Mouse (Mus musculus) forebrain, embryonic 10.5 days (tissue): Measurements from ENCODE around the gene A930004D18Rik. TPM values are rescaled to one million over a fixed set of nuclear protein-coding genes. Genes with fewer than 3 reads are reported as not detected.

ENCODE experiments used
- DNase-seq: peaks from one replicate; pipeline ENCODE4 v3.0.0-alpha.2; 2017; ENCODE audit warnings: low spot score; ENCODE audit errors: extremely low spot score
- H3K27ac ChIP-seq: fragments of 300-500 bp; sonication (generic); 2 replicates; pipeline ENCODE4 v1.5.1; 2016; ENCODE audit warnings: mild to moderate bottlenecking
- H3K27me3 ChIP-seq: fragments of 300-500 bp; sonication (generic); 2 replicates; pipeline ENCODE4 v1.6.1; 2016; ENCODE audit warnings: mild to moderate bottlenecking; ENCODE audit not compliant: poor library complexity, severe bottlenecking
- H3K36me3 ChIP-seq: fragments of 300-500 bp; sonication (generic); replicated peaks from 2 replicates; pipeline ENCODE4 v1.6.1; 2016; ENCODE audit warnings: mild to moderate bottlenecking, moderate library complexity
- H3K4me1 ChIP-seq: fragments of 300-500 bp; sonication (generic); 2 replicates; pipeline ENCODE4 v1.6.1; 2016
- H3K4me3 ChIP-seq: fragments of 300-500 bp; sonication (generic); 2 replicates; pipeline ENCODE4 v1.5.1; 2016; ENCODE audit warnings: mild to moderate bottlenecking, moderate library complexity
- H3K9me3 ChIP-seq: fragments of 300-500 bp; sonication (generic); 2 replicates; pipeline ENCODE4 v1.6.1; 2016; ENCODE audit warnings: mild to moderate bottlenecking, moderate library complexity
- WGBS: fragments of 180-500 bp; shearing (Covaris S2); methylation state at CpG from one replicate; pipeline ENCODE4 v1.1.7; 2016; 5-methylcytosine and 5-hydroxymethylcytosine counted together
- polyA plus RNA-seq: library from polyadenylated mRNA; unstranded; fragments of >200 nt; fragmentation: Nextera tagmentation; extraction: Ambion mirVana; gene quantifications from 2 replicates; pipeline ENCODE4 v1.2.1, GENCODE M21; 2016

A930004D18Rik gene
- 13.8 and 17.9 TPM in 2 replicates for polyA plus RNA-seq

- H3K4me1 ChIP-seq: peaks cover 98% of the 10 kb centered on the region
- DNase-seq: no peak
- peak within 1 kb of the TSS; percentile 93; the same call in 1 of the 2 replicates for H3K4me3 ChIP-seq
- H3K27ac ChIP-seq: peak within 1 kb of the TSS; percentile 99
- no peaks in the 10 kb centered on the region for H3K9me3 ChIP-seq
- no peaks in the 10 kb centered on the region for H3K27me3 ChIP-seq
- 57% methylated on average over 2 of the region's 2 CpGs for WGBS
- H3K36me3 ChIP-seq: 0 out of 2 replicates have a peak, but pooled peaks cover 7% of the 10 kb centered on the region
Observed at GRCm38 (mm10) chr2:18037491-18037890, at the start of gene A930004D18Rik. Gene A930004D18Rik, minus strand, starts transcription at chr2:18037737.

GRCm38 (mm10) chr2:18080182-18080860 lies 42.8 kb upstream of the A930004D18Rik start:
- no peak for DNase-seq
- no peak overlapping the region for H3K27ac ChIP-seq
- no peaks in the 10 kb centered on the region for H3K27me3 ChIP-seq
- H3K36me3 ChIP-seq: peaks cover 89% of the 10 kb centered on the region
- H3K4me3 ChIP-seq: no peak overlapping the region
- H3K4me1 ChIP-seq: no peaks in the 10 kb centered on the region
- H3K9me3 ChIP-seq: no peaks in the 10 kb centered on the region
- 95% methylated on average over 2 of the region's 2 CpGs for WGBS

- peaks cover 81% of the 10 kb centered on the region for H3K36me3 ChIP-seq
Observed at GRCm38 (mm10) chr2:18071947-18072346, 34.4 kb upstream of the A930004D18Rik start.

GRCm38 (mm10) chr2:18068071-18068796 lies 30.7 kb upstream of the A930004D18Rik start:
- Histone ChIP-seq H3K27ac (no peak overlapping the region; the same call in 1 of the 2 replicates), H3K9me3 (no peaks in the 10 kb centered on the region), H3K4me3 (no peak overlapping the region), H3K27me3 (no peaks in the 10 kb centered on the region), H3K4me1 (peaks cover 22% of the 10 kb centered on the region), H3K36me3 (peaks cover 58% of the 10 kb centered on the region)
- 92% methylated on average over 4 of the region's 4 CpGs for WGBS
- DNase-seq: no peak

More at GRCm38 (mm10) chr2:18071947-18072346, 34.4 kb upstream of the A930004D18Rik start:
- no peak for DNase-seq
- no peaks in the 10 kb centered on the region for H3K27me3 ChIP-seq
- H3K9me3 ChIP-seq: no peaks in the 10 kb centered on the region
- WGBS: 93% methylated on average over 2 of the region's 2 CpGs
- no peak overlapping the region for H3K4me3 ChIP-seq
- H3K4me1 ChIP-seq: peaks cover under 1% of the 10 kb centered on the region; the same call in 1 of the 2 replicates
- H3K27ac ChIP-seq: no peak overlapping the region

- Histone ChIP-seq H3K9me3 (no peaks in the 10 kb centered on the region), H3K36me3 (peaks cover 40% of the 10 kb centered on the region), H3K4me3 (peak overlapping the region; percentile 90), H3K27ac (peak overlapping the region; percentile 100), H3K27me3 (no peaks in the 10 kb centered on the region), H3K4me1 (peaks cover 39% of the 10 kb centered on the region)
- DNase-seq: no peak
Observed at GRCm38 (mm10) chr2:18066436-18066835, 28.9 kb upstream of the A930004D18Rik start.

GRCm38 (mm10) chr2:18065708-18066030 lies 28.1 kb upstream of the A930004D18Rik start:
- Histone ChIP-seq H3K4me3 (peak overlapping the region; percentile 90), H3K27me3 (no peaks in the 10 kb centered on the region), H3K27ac (peak overlapping the region; percentile 100), H3K4me1 (peaks cover 46% of the 10 kb centered on the region), H3K9me3 (no peaks in the 10 kb centered on the region), H3K36me3 (peaks cover 33% of the 10 kb centered on the region)
- no peak for DNase-seq
- WGBS: 10% methylated on average over 6 of the region's 6 CpGs

GRCm38 (mm10) chr2:18064941-18065707 lies 27.6 kb upstream of the A930004D18Rik start:
- H3K27me3 ChIP-seq: no peaks in the 10 kb centered on the region
- under 1% methylated on average over 60 of the region's 85 CpGs for WGBS
- H3K27ac ChIP-seq: peak overlapping the region; percentile 100
- peak; percentile 81 for DNase-seq
- peaks cover 29% of the 10 kb centered on the region for H3K36me3 ChIP-seq
- peaks cover 51% of the 10 kb centered on the region for H3K4me1 ChIP-seq
- H3K4me3 ChIP-seq: peak overlapping the region; percentile 90
- no peaks in the 10 kb centered on the region for H3K9me3 ChIP-seq

- no peaks in the 10 kb centered on the region for H3K9me3 ChIP-seq
- peak overlapping the region; percentile 100 for H3K27ac ChIP-seq
- DNase-seq: peak; percentile 91
- H3K36me3 ChIP-seq: peaks cover 27% of the 10 kb centered on the region
- WGBS: 0% methylated on average over 42 of the region's 58 CpGs
- H3K4me3 ChIP-seq: peak overlapping the region; percentile 90
- H3K27me3 ChIP-seq: no peaks in the 10 kb centered on the region
- peaks cover 58% of the 10 kb centered on the region for H3K4me1 ChIP-seq
Observed at GRCm38 (mm10) chr2:18064356-18064858, 26.9 kb upstream of the A930004D18Rik start.

- DNase-seq: peak; percentile 67
- H3K9me3 ChIP-seq: no peaks in the 10 kb centered on the region
- WGBS: under 1% methylated on average over 18 of the region's 18 CpGs
- H3K36me3 ChIP-seq: peaks cover 25% of the 10 kb centered on the region
- H3K27me3 ChIP-seq: no peaks in the 10 kb centered on the region
- peak overlapping the region; percentile 100 for H3K27ac ChIP-seq
- H3K4me3 ChIP-seq: peak overlapping the region; percentile 90
- peaks cover 64% of the 10 kb centered on the region for H3K4me1 ChIP-seq
Observed at GRCm38 (mm10) chr2:18063763-18064251, 26.3 kb upstream of the A930004D18Rik start.

- no peaks in the 10 kb centered on the region for H3K36me3 ChIP-seq
- peak overlapping the region; percentile 26 for H3K4me3 ChIP-seq
- H3K9me3 ChIP-seq: no peaks in the 10 kb centered on the region
- no peaks in the 10 kb centered on the region for H3K27me3 ChIP-seq
- H3K27ac ChIP-seq: peak overlapping the region; percentile 99
- H3K4me1 ChIP-seq: peaks cover 57% of the 10 kb centered on the region
- DNase-seq: no peak
- WGBS: 60% methylated on average over 1 of the region's 1 CpGs
Observed at GRCm38 (mm10) chr2:18060396-18060795, 22.9 kb upstream of the A930004D18Rik start.

GRCm38 (mm10) chr2:18059891-18060290 lies 22.4 kb upstream of the A930004D18Rik start:
- H3K27ac ChIP-seq: peak overlapping the region; percentile 99
- H3K9me3 ChIP-seq: no peaks in the 10 kb centered on the region
- peaks cover 57% of the 10 kb centered on the region for H3K4me1 ChIP-seq
- peak overlapping the region; percentile 93 for H3K4me3 ChIP-seq
- no peak for DNase-seq
- WGBS: 67% methylated on average over 1 of the region's 1 CpGs
- no peaks in the 10 kb centered on the region for H3K36me3 ChIP-seq
- H3K27me3 ChIP-seq: no peaks in the 10 kb centered on the region

- no peaks in the 10 kb centered on the region for H3K9me3 ChIP-seq
- peak overlapping the region; percentile 93 for H3K4me3 ChIP-seq
- peak overlapping the region; percentile 99 for H3K27ac ChIP-seq
- peaks cover 60% of the 10 kb centered on the region for H3K4me1 ChIP-seq
- whole genome bisulfite sequencing: 23% methylated on average over 2 of the region's 2 CpGs
- H3K36me3 ChIP-seq: no peaks in the 10 kb centered on the region
- DNase-seq: no peak
- no peaks in the 10 kb centered on the region for H3K27me3 ChIP-seq
Observed at GRCm38 (mm10) chr2:18059063-18059462, 21.5 kb upstream of the A930004D18Rik start.
